Mouse (Mus musculus): ENCODE results near the gene Tnnc2. TPM values are rescaled to one million over a fixed set of nuclear protein-coding genes. Genes with fewer than 3 reads are reported as not detected.

Tnnc2 gene
- polyA plus RNA-seq, 1 experiment, result not detected

DNA sequence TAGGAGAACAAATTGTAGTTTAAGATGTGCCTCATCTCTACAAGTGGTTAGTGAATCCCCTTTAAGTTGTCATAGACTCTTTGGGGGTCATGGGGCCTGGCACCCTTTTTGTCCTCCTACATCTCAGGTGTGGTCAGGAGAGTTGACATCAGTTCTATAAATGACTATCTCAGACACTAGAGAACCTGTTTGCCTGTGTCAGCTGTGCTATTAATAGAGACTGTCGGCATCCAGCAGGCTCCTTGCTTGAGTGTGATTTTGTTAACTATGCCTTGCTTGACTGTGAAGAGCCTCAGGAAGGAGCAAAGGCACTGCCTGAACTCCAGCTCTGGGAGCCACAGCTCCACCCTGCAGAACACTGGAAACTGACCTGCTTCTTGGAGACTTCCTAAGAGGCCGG is 25.0 kb downstream of the Tnnc2 start:
- Histone ChIP-seq H3K27me3 (ENCODE audit: control insufficient read depth, insufficient read depth, low read length) (no peaks in the 10 kb centered on the region), H3K27ac (ENCODE audit: insufficient read depth, low read depth, low read length) (no peak overlapping the region), H3K4me1 (ENCODE audit: control insufficient read depth, insufficient read depth, insufficient read length, low read length) (no peaks in the 10 kb centered on the region), H3K36me3 (ENCODE audit: control insufficient read depth, insufficient read depth, low read length) (peaks cover 73% of the 10 kb centered on the region), H3K4me3 (ENCODE audit: low read depth, low read length) (no peak overlapping the region)
- WGBS, result 84% methylated on average over 2 of the region's 2 CpGs
- TF ChIP-seq POLR2A (IDR thresholded peaks at IDR 0.05; ENCODE audit: low read depth, low read length) (no peak), CTCF (IDR thresholded peaks at IDR 0.05; ENCODE audit: extremely low read depth, insufficient read length, insufficient replicate concordance, low read depth, low read length) (no peak)

DNA sequence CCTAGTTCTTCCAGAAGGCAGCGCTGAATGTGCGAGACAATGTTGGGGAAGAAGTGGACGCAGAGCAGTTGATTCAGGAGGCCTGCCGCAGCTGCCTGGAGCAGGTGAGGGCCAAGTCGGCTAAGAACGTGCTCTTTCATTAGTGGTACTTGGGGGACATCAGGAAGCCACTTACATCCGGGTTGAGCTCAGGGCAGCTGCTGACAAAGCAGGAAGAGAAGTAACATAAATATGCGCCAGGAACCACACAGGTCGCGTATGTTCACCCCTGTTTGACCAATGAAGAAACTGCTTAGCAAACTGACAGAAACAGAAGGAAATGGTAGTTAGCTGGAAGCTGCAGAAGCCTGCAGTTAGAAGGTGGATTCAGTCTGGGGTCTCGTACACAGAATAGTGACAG is 25.7 kb downstream of the Tnnc2 start:
- 60% methylated on average over 11 of the region's 11 CpGs for WGBS
- Histone ChIP-seq H3K4me3 (ENCODE audit: low read depth, low read length) (no peak overlapping the region), H3K27ac (ENCODE audit: insufficient read depth, low read depth, low read length) (0 out of 2 replicates have a peak overlapping the region, but pooled peaks have one; percentile 9), H3K36me3 (ENCODE audit: control insufficient read depth, insufficient read depth, low read length) (peaks cover 67% of the 10 kb centered on the region), H3K27me3 (ENCODE audit: control insufficient read depth, insufficient read depth, low read length) (no peaks in the 10 kb centered on the region), H3K4me1 (ENCODE audit: control insufficient read depth, insufficient read depth, insufficient read length, low read length) (no peaks in the 10 kb centered on the region)
- TF ChIP-seq POLR2A (IDR thresholded peaks at IDR 0.05; ENCODE audit: low read depth, low read length), result no peak
- TF ChIP-seq CTCF (IDR thresholded peaks at IDR 0.05; ENCODE audit: extremely low read depth, insufficient read length, insufficient replicate concordance, low read depth, low read length), result no peak

DNA sequence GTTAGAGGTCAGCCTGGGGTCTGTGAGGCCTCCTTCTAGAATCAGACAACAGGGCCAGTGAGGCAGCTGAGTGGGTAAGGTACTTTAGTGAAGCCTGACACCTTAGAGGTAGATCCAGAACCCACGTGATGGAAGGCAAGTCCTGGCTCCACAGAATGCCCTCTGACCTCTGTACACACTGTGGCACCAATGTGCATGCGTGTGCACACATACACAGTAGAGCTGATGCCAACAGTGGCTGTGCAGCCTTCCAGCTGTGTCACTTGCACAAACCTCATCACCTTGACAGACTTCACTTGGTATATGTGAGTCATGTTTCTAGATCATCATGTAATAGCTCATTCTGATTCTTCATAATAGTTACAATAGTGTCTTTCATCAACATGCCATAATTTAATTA is 27.3 kb downstream of the Tnnc2 start:
- H3K4me3 ChIP-seq (ENCODE audit: low read depth, low read length), result no peak overlapping the region
- peaks cover 58% of the 10 kb centered on the region for H3K36me3 ChIP-seq (ENCODE audit: control insufficient read depth, insufficient read depth, low read length)
- 83% methylated on average over 2 of the region's 2 CpGs for WGBS
- TF ChIP-seq CTCF (IDR thresholded peaks at IDR 0.05; ENCODE audit: extremely low read depth, insufficient read length, insufficient replicate concordance, low read depth, low read length) (no peak), POLR2A (IDR thresholded peaks at IDR 0.05; ENCODE audit: low read depth, low read length) (no peak)
- H3K4me1 ChIP-seq (ENCODE audit: control insufficient read depth, insufficient read depth, insufficient read length, low read length), result peaks cover 1% of the 10 kb centered on the region; the same call in 1 of the 2 replicates
- no peaks in the 10 kb centered on the region for H3K27me3 ChIP-seq (ENCODE audit: control insufficient read depth, insufficient read depth, low read length)
- H3K27ac ChIP-seq (ENCODE audit: insufficient read depth, low read depth, low read length), result no peak overlapping the region

DNA sequence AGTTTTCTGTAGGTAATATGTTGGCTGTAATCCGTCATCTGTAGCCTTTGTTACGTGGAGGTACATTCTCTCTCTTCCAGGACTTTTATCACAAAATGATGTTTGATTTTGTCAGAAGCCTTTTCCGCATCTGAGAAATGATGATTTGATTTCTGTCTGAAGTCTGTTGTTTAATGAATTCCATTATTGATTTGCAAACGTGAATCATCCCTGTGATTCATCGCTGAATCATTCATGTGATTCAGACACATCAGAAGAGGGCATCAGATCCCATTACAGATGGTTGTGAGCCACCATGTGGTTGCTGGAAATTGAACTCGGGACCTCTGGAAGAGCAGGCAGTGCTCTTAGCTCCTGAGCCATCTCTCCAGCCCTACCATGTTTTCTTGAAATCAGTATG is 30.8 kb downstream of the Tnnc2 start:
- H3K36me3 ChIP-seq (ENCODE audit: control insufficient read depth, insufficient read depth, low read length), result peaks cover 24% of the 10 kb centered on the region
- TF ChIP-seq CTCF (IDR thresholded peaks at IDR 0.05; ENCODE audit: extremely low read depth, insufficient read length, insufficient replicate concordance, low read depth, low read length) (no peak), POLR2A (IDR thresholded peaks at IDR 0.05; ENCODE audit: low read depth, low read length) (no peak)
- H3K27me3 ChIP-seq (ENCODE audit: control insufficient read depth, insufficient read depth, low read length), result no peaks in the 10 kb centered on the region
- peaks cover 10% of the 10 kb centered on the region; the same call in 1 of the 2 replicates for H3K4me1 ChIP-seq (ENCODE audit: control insufficient read depth, insufficient read depth, insufficient read length, low read length)
- H3K27ac ChIP-seq (ENCODE audit: insufficient read depth, low read depth, low read length), result no peak overlapping the region
- WGBS, result 67% methylated on average over 6 of the region's 6 CpGs
- no peak overlapping the region for H3K4me3 ChIP-seq (ENCODE audit: low read depth, low read length)

DNA sequence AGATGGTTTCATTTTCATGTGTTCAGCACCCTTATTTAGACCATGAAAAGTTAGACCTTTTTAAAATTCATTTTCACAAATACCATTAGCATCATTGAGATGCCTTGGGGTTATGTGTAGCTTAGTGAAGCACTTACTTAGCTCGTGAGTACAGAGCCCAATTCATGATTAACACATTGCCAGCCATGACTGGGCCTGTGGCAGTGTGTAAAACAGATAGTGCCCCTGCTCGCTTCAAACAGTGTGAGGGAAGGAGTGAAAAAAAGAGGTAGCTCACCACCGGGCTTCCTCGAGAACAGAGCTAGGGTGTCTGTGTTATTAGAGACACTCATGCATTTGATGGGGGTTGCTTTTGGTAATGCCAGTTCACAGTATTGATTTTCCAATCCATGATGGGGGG is 31.6 kb downstream of the Tnnc2 start:
- Histone ChIP-seq H3K27ac (ENCODE audit: insufficient read depth, low read depth, low read length) (no peak overlapping the region), H3K36me3 (ENCODE audit: control insufficient read depth, insufficient read depth, low read length) (peaks cover 18% of the 10 kb centered on the region), H3K4me3 (ENCODE audit: low read depth, low read length) (no peak overlapping the region), H3K4me1 (ENCODE audit: control insufficient read depth, insufficient read depth, insufficient read length, low read length) (peaks cover 10% of the 10 kb centered on the region; the same call in 1 of the 2 replicates), H3K27me3 (ENCODE audit: control insufficient read depth, insufficient read depth, low read length) (no peaks in the 10 kb centered on the region)
- TF ChIP-seq POLR2A (IDR thresholded peaks at IDR 0.05; ENCODE audit: low read depth, low read length) (no peak), CTCF (IDR thresholded peaks at IDR 0.05; ENCODE audit: extremely low read depth, insufficient read length, insufficient replicate concordance, low read depth, low read length) (no peak)
- WGBS, result 86% methylated on average over 4 of the region's 4 CpGs

DNA sequence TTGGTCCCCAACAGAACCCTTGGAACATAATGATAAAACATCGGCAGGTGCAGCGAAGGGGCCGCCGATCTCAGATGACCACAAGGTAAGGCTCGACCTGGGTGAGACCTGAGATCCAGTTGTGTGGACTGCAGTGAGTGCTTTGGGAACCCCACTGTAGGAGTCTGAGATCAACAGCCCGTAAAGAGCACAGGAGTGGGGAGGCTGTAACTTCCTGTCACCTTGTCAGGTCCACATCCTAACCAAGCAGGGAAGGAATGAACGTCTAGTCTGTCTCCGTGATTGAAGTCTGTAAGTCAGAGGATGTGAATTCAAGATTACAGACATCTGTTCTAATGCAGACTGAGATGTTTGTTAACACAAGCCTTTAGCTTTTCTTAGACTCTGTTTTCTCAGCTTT is 33.1 kb downstream of the Tnnc2 start:
- TF ChIP-seq CTCF (IDR thresholded peaks at IDR 0.05; ENCODE audit: extremely low read depth, insufficient read length, insufficient replicate concordance, low read depth, low read length) (no peak), POLR2A (IDR thresholded peaks at IDR 0.05; ENCODE audit: low read depth, low read length) (no peak)
- 18% methylated on average over 8 of the region's 8 CpGs for WGBS
- H3K4me3 ChIP-seq (ENCODE audit: low read depth, low read length), result peak overlapping the region; percentile 78
- H3K27me3 ChIP-seq (ENCODE audit: control insufficient read depth, insufficient read depth, low read length), result no peaks in the 10 kb centered on the region
- no peak overlapping the region for H3K27ac ChIP-seq (ENCODE audit: insufficient read depth, low read depth, low read length)
- H3K36me3 ChIP-seq (ENCODE audit: control insufficient read depth, insufficient read depth, low read length), result peaks cover 9% of the 10 kb centered on the region
- peaks cover 10% of the 10 kb centered on the region; the same call in 1 of the 2 replicates for H3K4me1 ChIP-seq (ENCODE audit: control insufficient read depth, insufficient read depth, insufficient read length, low read length)

DNA sequence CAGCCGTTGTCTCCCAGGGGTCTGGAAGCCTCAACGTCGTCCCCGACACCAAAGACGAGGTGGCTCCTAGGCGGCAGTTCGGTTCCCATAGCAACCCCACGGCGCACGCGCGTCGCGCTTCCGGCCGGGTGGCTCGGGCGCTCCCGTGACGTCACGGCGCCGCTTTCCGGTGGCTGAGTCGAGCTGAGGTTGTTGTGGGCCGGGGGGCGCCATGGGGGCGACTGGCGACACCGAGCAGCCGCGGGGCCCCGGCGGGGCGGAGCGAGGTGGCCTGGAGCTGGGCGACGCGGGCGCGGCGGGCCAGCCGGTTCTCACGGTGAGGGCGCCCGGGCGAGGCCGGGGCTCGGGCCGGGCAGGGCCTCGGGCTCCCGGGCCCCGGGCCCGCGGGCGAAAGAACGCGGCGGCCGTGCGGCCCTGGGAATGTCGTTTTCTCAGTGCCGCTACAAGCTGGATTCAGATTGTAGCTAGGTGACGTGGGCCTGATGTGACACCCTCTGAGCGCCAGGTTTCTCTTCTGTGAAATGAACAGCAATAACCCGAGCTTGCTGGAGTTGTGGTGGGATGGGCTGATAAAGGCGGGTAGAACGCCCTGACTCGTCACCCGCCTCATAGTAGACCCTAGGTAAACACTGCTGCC is 33.8 kb downstream of the Tnnc2 start, which contains the start of the genes Wfdc3 and Dnttip1:
Gene Wfdc3, minus strand, starts transcription at position 89 of the 637 bp plus-strand sequence.
Gene Dnttip1, plus strand, starts transcription at position 141 of the 637 bp plus-strand sequence.
- Histone ChIP-seq H3K27ac (ENCODE audit: insufficient read depth, low read depth, low read length) (peak within 1 kb of the TSS; percentile 30; the same call in 1 of the 2 replicates), H3K4me1 (ENCODE audit: control insufficient read depth, insufficient read depth, insufficient read length, low read length) (peaks cover 10% of the 10 kb centered on the region; the same call in 1 of the 2 replicates), H3K27me3 (ENCODE audit: control insufficient read depth, insufficient read depth, low read length) (no peaks in the 10 kb centered on the region), H3K4me3 (ENCODE audit: low read depth, low read length) (peak within 1 kb of the TSS; percentile 78), H3K36me3 (ENCODE audit: control insufficient read depth, insufficient read depth, low read length) (peaks cover 6% of the 10 kb centered on the region)
- under 1% methylated on average over 69 of the region's 70 CpGs for WGBS
- TF ChIP-seq POLR2A (IDR thresholded peaks at IDR 0.05; ENCODE audit: low read depth, low read length) (peak; percentile 52), CTCF (IDR thresholded peaks at IDR 0.05; ENCODE audit: extremely low read depth, insufficient read length, insufficient replicate concordance, low read depth, low read length) (no peak)

Measured in small intestine, adult 2 months (tissue).